In the genomic region with DNA sequence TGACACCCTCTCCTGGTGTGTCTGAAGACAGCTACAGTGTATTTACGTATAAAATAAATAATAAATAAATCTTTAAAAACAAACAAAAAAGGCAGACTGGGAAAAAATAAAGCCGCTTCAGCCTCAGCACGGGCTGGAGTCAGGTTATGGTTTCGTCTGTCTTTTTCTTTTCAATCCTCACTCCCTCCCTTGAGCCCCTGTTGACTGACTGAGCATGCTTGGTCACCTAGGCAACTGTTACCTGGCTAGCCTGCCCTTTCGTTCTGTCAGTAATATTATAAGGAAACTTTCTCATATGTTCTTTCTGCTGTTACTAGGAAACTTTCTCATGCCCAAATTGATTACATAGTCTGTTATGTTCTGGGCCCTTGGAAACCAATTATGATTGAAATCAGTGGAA, we compare ENCODE assay signal across 20 mouse cellular contexts. TPM values are rescaled to one million over a fixed set of nuclear protein-coding genes. Genes with fewer than 3 reads are reported as not detected.
"Had no signal": no experiment of that assay in that cellular context is flagged by ENCODE, and none has a peak within 500 bp of the region (broad histone marks: within the 10 kb centered on the region; RNA-seq: fewer than 3 reads in every experiment).

No protein-coding gene starts in this region.

- H3K27me3 ChIP-seq: liver, embryonic 13.5 days; midbrain, embryonic 15.5 days had no signal

- H3K4me2 ChIP-seq: liver, embryonic 13.5 days; midbrain, embryonic 15.5 days had no signal

- DNase-seq: kidney, adult 18-20 months; kidney, adult 9 months; kidney, postnatal 14 days; kidney, postnatal 4 days; layer of hippocampus, postnatal 36 days; liver, embryonic 13.5 days; lung, adult 2 months; lung, postnatal 14 days; lung, postnatal 4 days; thymus, adult 18-20 months; thymus, postnatal 36 days had no signal

- H3K9ac ChIP-seq: liver, embryonic 13.5 days; midbrain, embryonic 15.5 days had no signal

- H3K27ac ChIP-seq: left cerebral cortex, adult 2 months; liver, embryonic 13.5 days; midbrain, embryonic 15.5 days had no signal

- ATAC-seq: midbrain, embryonic 15.5 days had no signal

- H3K4me1 ChIP-seq: liver, embryonic 13.5 days; midbrain, embryonic 15.5 days had no signal

- H3K9me3 ChIP-seq: liver, embryonic 13.5 days; midbrain, embryonic 15.5 days had no signal

- H3K4me3 ChIP-seq: left cerebral cortex, adult 2 months; liver, embryonic 13.5 days; midbrain, embryonic 15.5 days had no signal

RNA-seq across cellular contexts. Expression of a gene that starts 32.5 kb away (rescaled TPM):
- total RNA-seq: layer of hippocampus, adult 8-10 months; layer of hippocampus, postnatal 10 days; layer of hippocampus, postnatal 36 days; left cerebral cortex, adult 2 months; left cerebral cortex, postnatal 10 days; left cerebral cortex, postnatal 36 days; megakaryocyte-erythroid progenitor cell, adult 5-6 weeks had no signal
- polyA plus RNA-seq: testis, adult 2 months had no signal

RNA-seq across cellular contexts. Expression of a gene that starts 33.7 kb away (rescaled TPM):
- total RNA-seq: megakaryocyte progenitor cell, adult 5-6 weeks; megakaryocyte-erythroid progenitor cell, adult 5-6 weeks had no signal
